Mouse (Mus musculus) lung, postnatal 4 days (tissue): ENCODE measurements at regions not wholly inside any gene's neighbourhood (a gene's known extent, or its start where the extent isn't known, plus 50 kb on each side); places are given as distances from the start of the nearest gene placed in this dataset.

Experiments used
- DNase-seq, 2 experiments: peaks; one replicate each; pipeline ENCODE4 v3.0.0; 2021

DNA sequence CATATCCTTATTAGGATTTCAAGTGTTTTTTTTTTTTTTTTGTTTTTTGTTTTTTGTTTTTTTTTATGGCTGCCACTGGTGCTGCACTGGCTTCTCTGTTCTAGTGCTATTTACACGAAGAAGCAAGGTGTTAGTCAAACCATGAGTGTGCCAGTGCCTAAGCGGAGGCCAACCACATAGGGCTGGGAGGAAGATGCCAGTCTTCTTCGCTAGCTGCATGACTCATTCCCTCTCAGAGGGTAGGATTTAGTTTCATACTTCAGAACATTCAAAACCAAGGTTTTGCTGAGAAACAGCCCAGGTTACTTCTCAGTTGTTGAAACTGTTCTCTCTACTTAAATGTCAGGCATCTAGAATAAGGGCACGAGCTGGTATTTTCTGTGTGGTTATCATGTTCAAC lies 72.6 kb downstream of the Icos start:
- no peak for DNase-seq

DNA sequence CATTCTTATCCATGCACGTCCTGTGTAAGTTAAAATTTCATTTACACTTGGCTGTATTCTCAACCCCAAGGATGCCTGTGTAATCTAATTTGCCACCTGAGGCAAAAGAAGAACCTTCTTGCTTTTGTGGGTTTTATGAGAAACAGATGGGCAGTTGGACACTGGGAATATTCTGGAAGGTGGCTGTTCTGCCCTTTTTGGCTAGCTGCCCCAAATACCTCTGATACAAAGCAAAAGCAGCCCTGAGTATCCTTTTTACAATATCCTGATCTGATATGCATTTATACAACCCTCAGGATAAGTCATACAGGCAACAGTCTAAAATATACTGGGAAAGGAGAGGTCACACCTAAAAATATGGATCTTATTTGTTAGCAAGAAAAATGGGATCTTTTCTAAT lies 75.9 kb downstream of the Icos start:
- DNase-seq: no peak

DNA sequence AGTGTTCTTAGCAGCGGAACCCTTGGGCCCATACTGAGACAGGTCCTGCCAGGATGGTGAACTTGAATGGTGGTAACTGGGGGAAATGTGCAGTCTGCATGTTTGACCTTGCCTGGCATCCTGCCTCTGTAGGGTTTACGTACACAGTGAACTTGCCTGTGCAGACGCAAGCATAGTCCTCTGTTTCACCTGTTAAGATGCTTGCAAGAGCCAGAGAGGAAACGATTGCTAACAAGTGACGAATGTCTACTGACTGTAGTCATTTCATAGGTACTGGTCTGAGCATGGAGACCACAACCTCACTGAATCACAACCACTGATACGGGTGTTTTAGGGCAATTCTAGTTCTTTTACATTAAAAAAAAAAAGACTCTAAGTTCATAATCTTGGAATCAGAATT lies 76.7 kb downstream of the Icos start:
- DNase-seq: no peak

DNA sequence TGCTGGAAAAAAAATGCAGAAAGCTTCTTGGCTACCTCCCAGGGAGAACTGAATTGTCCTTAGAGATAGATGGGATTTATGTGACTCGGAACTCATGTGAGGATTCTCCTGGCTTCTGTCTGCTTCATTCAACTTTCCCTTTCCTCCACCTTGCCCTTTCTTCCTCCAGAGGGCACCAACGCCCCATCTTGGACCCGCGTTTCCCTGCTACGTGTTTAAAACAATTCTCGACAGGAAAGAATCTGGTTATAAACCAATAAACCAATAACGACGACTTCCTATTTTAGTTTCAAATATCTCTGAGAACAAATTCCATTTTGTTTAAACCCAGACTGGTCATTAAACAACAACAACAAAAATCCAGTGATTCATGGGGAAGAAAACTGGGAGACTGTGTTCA lies 77.4 kb downstream of the Icos start:
- peak; percentile 36 to 66 for DNase-seq

DNA sequence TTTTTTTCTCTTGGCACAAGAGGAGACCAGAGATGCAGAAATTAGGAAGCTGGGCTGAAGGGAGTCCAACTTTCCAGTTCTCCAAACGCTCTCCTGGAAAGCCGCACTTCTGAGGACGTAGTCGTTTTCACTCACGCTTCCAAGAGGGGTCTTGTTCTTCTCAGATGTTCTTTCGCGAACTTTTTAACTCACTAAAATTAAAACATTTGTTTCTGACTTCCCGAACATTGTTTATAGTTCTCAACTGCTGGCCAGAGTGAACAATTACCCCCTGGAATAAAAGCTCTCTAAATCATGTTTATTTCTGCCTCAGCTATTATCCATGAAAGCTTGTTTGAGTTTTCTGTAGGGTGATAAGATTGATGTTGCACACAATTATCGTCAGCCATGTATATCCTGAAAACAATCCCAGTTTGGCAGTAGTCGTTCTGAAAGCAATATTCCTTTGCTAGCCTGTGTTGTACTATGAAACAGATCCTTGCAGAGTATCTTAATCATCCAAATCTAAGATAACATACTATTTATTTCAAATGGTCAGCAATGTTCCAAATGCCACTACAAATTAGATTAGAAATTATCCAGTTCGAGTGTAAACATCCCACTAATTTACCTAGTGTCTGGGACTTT lies 82.3 kb downstream of the Icos start:
- DNase-seq: no peak

DNA sequence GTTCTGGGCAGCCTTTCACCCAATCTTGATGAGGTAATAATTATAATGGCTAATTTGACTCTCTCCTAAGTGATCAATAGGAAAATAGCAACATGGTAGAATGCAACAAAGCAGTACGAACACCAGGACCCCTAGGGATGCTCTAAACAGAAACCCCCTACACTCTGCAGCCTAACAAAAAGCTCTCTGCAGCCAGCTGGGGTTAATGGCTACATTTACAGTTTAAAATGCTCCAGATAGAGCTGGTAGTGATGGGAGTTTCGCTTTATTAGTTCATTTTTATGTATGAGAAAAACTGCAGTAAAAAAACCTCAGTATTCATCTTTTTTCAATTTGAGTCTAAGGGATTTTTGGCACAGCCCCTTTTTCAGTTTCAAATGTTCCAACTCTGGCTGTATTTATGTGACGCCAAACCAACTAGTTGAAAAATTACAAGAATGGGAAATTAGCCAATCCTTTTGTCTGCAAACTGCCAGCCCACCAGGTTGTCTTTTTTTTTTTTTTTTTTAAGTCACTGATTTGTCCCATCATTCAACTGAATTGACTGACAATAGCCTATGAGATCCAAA lies 84.2 kb downstream of the Icos start:
- no peak for DNase-seq

DNA sequence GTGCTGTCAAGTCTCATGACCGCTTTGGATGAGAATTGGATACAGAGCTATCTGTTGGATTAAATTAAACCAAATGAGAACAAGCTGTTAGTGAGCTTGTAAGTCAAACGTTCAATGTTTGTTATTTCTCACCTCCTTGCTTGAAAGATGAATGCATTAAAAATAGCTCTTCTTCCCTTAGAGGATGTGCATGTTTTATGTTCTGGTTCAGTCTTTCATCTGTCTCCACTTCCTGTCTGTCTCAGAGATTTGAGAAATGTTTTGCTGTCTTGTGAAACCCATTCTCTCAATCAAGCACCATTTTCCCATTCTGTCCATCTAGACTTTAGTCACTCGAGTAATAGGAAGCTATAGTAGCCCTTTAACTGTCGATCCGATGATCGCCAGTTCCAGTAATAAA lies 90.4 kb downstream of the Icos start:
- DNase-seq: no peak

DNA sequence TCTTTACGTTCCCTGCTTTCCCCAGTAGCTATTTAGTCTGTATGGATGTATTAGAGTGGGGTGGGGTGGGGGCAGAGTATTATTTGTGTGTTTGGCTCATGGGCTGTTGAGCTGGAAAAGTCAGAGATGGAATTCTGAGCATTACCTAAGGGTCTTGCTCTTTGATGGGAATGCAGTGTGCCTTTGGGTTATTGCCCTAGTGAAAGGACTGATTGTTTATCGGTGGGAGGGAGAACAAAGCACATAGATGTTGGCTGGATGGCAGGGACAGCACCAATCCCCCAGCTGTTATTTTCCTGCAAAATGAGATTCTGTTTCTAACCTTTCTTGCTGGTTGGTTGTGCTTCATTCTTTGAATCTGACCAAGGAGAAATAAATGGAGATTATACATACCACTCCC lies 96.4 kb downstream of the Icos start:
- no peak for DNase-seq

DNA sequence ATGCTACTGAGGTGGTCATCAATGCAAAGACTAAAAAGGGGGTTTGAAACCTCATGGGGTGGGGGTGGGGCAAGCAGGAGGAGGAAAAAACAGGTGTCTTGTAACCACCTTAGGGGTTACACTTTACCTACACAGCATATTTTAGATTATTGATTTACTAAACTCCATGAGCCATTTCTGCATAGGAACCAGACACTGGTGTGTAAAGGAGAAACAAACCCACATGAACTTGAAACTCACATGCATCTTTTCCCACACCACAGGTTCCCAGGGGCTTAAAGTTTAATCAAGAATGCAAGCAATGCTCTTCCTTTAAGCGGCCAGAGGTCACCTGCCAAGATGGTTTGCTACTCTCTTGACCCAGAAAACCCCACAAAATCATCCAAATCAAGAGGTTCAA lies 97.6 kb downstream of the Icos start:
- no peak for DNase-seq

DNA sequence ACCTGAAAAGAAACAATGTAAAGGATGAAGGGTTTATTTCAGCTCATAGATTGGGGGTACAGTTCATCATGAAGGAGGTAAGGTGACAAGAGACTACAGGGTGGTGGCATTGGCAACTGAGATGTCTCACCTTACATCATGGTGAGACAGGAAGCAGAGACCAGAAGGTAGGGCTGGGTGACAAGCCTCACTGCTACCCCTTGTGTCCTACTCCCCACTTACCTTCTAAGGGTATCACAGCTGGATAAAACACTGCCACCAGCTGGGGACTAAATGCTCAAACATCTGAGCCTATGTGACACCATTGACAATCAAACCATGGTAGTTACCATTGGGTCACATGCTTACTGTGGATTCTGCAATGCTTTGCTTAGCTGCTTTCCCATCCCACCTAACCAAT lies 107.0 kb downstream of the Icos start:
- DNase-seq: no peak

DNA sequence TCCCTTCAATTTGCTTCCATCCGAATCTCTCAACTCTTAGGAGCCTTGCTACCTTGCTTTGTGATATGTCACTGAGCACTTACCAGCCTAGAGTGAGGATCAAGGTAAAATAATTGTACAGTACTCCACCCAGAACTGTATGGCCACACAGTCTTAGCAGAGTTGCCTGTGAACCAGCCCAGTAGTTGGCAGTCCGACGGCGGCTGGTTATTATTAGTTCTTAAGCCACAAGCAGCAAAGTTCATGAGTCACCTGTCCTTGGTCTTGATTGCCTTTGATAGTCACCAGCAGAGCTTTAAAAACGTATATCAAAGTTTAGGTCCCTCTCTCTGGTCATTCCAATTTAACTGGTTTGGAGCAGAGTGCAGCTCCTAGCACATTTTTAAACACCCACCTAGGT lies 109.1 kb downstream of the Icos start:
- no peak for DNase-seq

DNA sequence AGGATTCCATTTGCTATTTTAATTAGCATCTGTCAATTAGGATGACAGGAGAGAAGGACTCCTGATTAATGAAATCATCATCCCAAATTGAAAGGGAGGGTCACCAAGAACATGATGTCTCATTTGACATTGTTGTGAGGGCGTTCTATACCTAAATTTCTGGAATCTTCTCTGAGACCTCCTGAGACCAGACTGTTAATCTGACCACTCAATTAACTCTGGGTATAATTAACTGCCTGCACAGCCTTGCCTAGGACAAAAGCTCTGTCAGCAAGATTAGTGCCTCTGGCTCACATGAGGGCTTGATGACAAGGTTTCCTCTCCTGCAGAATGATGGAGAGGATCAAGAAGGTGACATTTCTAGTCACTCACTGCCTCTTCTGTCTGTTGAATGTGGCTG lies 113.1 kb downstream of the Icos start:
- no peak for DNase-seq

DNA sequence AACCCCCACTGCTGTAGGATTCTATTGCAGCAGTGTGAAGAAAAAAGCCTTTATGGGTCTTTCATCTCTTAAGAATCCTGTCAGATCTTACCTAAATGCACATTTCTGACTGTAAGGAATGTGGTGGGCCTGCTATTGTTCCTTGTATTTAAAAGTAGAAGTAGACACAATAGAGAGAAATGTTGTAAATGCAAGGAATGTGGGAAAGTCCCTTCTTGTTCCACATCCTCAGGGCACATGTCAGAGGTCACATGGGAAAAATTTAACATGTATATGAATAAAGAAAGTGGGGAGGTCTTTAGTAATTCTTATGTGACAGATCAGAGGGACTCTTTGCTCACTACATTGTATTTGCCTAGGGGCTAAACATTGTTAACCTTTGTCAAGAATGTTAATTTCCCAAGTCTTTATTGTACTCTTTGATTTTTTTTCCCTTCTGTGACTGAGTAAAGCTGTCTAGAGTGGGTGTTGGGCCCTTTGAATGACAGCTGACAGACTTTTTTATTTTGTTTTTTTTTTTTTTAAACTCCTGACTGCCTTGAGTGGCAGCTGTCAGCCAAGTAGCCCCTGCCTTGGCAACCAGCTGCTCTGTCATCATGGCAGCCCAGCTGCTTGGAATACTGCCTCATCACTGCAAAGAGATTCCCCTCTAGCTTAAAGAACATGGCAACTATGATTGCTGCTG lies 117.9 kb downstream of the Icos start:
- no peak for DNase-seq

DNA sequence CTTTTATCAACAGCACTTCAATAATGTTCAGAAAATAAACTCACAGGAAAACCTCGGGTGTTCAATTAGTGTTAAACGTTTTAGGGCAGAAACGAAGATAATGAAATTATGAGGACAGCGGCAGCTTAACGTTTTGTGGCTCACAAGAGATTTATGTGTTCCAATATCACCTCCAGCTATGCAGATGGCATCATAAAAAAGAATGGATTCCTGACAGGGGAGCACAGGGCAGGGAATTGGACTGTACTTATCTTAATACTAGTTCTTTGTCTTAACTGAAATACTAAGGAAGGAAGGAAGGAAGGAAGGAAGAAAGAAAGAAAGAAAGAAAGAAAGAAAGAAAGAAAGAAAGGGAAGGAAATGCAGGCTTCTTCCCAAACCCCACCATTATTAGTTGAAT lies 121.6 kb downstream of the Icos start:
- DNase-seq: no peak

DNA sequence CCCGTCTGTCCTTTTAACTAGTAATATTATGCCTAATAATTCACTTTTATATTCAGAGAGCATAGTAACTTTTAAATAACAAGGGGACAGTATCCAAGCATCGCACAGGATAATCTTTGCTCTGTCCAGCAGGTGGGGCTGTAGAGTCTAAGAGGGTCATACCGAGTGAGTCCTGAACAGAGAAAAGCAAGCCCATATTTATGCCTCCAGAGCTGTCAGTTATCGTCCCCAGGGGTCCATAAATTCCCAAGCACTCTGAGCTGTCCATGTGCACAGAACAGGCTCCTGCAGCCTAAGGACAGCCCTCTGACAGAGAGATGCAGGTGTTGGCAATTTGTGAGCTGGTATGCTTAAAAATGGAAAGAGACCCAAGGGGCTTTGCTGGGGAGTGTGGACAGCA lies 124.0 kb downstream of the Icos start:
- DNase-seq: peak in 1 of 2 experiments; percentile 6

DNA sequence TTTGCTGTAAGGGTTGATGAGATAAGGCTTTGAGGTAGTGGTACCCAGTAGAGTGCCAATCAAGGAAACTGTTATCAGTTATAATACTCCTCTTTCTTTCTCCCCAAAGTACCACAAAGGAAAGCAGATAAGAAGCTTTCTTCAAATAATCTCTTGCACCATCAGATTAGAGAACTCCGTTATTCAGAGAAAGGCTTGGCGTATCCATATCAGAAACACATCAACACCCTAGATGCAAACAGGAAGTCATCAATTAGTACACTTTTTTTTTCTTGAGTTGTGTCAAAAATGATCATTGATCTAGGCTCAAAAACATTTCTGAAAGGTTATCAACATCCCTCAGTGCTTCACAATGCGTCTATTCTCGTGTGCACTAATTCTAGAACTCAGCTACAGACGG lies 124.6 kb downstream of the Icos start:
- no peak for DNase-seq

DNA sequence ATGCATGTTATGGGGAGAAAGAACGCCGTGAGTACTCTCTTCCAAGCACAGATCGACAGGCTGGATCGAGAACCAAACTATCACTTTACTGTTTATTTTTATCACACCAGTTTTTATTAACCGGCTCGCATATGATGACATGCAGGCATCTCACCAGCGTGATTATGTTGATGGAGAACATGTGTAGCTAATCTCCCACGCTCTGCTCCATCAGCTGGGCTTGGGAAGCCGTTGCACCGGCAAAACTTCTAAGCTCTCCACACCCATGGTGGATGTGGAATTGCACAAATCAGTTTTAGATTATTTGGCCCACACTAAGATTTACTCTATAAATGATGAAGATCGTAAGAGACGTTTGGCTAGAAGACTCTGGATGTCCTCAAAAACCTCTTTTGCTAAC lies 125.9 kb downstream of the Icos start:
- peak in 1 of 2 experiments; percentile 26 for DNase-seq

DNA sequence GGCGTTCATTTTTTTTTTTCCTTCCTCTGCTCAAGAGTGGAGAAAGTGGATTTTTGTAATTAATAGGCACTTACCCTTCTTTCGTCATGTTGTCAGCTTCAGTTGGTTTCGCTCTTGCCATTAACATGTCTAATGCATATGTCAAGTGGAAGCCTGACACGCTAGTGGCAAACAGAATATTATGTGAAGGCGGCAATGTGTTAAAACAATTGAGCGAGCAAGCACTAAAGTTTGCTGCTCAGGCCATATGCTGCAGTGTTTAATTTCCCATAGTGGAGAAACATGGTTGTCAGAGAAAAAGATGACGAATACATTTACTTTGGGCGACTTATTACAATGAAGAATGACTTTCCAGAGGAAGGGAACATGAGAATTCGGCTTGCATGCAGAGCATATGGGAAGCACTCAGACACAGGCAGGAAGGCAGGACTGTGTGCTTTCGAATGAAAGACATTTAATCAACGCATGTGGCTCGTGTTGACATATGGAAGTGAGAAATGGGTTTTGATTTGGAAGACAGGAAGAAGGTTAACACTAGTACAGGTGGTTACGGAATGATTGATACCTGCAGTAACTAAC lies 134.1 kb downstream of the Icos start:
- no peak for DNase-seq

DNA sequence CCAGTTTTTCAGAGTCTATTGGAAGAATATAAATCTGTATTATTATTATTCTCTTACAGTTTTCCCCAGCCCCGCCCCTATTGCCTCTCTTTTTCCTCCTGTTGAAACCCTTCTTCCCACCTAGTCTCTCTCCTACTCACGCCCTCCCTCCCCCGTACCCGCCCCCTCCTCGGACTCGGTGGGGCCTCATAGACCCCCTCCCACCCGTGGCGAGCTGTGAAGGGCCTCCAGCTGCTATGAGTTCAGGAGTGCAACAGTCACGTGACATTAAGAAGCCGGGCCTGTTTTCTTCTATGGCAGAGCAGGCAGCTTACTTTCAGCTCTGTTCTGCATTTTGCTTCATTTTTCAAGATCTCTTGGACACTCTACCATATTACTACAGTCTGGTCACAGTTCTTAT lies 139.8 kb downstream of the Icos start:
- DNase-seq: no peak

DNA sequence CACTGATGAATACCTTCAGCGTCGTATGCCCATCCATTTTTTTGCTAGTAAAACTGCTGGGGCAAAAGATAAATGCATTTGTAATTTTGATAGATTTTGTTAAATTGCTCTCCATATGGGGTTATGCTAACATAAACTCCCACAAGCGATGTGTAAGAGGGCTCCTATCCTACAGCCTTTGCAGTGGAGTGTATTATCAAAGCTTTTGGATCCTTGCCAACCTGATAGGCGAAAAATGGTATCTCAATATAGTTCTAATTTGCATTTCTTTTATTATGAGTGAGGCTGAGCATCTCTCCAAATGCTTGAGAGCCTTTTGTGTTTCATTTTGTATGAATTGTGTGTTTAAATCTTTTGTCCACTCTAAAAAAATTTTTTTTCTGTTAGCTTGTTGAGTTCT lies 140.3 kb downstream of the Icos start:
- DNase-seq: no peak

DNA sequence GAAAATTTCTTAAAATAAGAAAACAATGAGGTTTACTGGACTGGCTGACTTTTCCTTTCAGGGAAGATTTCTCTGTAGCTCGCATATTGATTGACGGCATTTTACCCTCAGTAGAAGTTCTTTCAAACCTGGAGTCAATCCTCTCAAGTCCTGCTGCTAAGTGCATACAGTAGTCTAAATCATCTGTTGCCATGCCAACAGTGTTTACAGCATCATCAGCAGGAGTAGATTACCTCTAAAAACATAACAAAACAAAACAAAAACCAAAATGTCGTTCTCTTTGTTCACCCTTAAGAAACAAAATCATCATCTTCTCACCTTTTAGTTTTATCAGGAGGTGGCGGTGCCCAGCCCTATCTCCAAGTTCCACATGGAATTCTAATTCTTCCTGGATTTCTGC lies 143.8 kb downstream of the Icos start:
- DNase-seq: no peak

DNA sequence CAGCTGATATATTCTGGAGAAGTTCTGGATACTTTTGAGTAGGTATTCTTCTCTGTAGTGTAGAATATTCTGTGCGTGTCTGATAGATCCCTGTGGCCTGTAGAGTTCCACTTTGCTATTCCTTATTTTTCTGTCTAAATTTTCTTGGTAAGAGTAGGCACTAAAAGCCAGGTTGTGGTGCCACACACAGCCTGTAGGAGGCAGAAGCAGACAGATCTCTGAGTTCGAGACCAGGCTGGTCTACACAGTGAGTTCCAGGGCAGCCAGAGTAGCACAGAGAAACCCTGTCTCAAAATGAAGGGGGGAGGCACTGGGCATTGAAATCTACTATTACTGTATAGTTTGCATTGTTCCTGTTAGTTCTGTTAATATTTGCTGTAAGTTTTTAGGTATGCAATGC lies 147.4 kb downstream of the Icos start:
- no peak for DNase-seq

DNA sequence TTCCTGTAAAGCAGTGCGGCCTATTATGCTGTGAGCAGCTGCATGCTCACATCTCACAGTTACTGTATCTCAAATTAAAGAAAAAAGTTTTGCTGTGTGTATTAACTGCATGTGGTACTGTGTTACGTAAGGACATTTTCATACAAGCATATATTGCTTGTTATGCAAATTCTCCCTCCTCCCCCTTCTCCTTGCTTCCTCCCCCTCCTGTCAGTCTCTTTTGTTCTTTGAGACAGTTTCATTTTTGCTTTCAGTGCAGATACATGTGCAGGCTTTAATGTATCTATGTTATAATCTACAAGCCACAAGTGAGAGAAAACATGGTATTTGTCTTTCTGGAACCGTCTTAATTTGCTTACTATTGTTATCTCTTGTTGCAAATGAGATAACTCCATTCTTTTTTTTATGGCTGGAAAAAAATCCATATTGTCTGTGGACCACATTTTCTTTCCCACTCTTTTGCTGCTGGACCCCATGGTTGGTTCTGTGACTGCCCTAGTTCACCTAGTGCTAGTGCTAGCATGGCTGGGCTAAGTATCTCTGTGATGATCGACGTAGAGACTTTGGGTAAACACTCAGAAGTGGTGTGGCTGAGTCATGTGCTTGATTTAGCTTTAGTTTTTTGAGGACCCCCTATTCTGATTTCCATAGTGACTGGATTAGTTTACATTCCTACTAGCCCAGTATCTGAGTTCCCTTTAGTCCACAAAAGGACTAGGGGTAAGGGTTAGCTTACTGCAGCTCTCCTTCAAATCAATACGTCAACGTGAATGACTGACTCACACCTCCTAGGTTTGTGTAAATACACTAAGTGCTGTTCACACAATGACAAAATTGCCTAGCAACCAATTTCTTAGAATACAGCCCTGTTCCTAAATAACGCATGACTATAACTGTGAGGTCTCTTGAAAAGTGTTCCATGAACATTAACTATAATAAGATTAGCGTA lies 158.1 kb downstream of the Icos start:
- DNase-seq: no peak
